Mouse (Mus musculus) G1E (cell line): ENCODE measurements around the gene Rbbp4.

Experiments used
- CTCF ChIP-seq: IDR thresholded peaks from 2 replicates; pipeline ENCODE4 v1.5.1; 2012; ENCODE audit warnings: low read depth, low read length, inconsistent platforms, mixed read lengths
- GATA1 ChIP-seq: IDR thresholded peaks from 2 replicates; pipeline ENCODE4 v1.6.1; 2012; ENCODE audit warnings: borderline replicate concordance, low read length, inconsistent platforms, mixed read lengths
- GATA2 ChIP-seq: IDR thresholded peaks from 2 replicates; pipeline ENCODE4 v1.6.1; 2012; ENCODE audit warnings: low read depth, low read length, inconsistent platforms, borderline replicate concordance
- POLR2AphosphoS5 ChIP-seq: IDR thresholded peaks from 2 replicates; pipeline ENCODE4 v1.6.1; 2012; ENCODE audit warnings: low read depth, low read length, inconsistent platforms; ENCODE audit not compliant: insufficient replicate concordance
- TAL1 ChIP-seq: conservative IDR thresholded peaks from 2 replicates; pipeline ENCODE4 v1.6.1; 2012; ENCODE audit warnings: low read depth, low read length, inconsistent platforms, mixed read lengths

DNA sequence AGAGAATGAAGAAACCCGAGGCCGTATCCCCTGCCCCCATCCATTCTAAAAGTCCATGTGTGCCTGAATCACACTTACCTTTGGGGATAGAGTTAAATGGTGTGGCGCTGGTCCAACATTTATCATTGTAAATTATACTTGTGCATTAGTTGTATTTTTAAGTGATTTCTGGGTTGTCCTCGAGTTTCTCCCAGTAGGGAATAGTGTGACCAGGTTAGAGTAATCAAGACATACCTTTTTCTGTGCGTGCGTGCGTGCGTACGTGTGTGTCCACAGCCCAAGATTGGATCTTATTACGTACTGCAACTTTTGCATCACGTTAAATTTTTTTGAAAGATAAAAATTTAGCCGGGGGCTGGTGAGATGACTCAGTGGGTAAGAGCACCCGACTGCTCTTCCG is 1.1 kb upstream of the Rbbp4 start:
- TF ChIP-seq CTCF, result no peak
- TF ChIP-seq TAL1, result no peak
- TF ChIP-seq GATA1, result no peak
- no peak for TF ChIP-seq GATA2
- no peak for TF ChIP-seq POLR2AphosphoS5
